Mouse (Mus musculus): ENCODE measurements at regions not wholly inside any gene's neighbourhood (a gene's known extent, or its start where the extent isn't known, plus 50 kb on each side); places are given as distances from the start of the nearest gene placed in this dataset.

DNA sequence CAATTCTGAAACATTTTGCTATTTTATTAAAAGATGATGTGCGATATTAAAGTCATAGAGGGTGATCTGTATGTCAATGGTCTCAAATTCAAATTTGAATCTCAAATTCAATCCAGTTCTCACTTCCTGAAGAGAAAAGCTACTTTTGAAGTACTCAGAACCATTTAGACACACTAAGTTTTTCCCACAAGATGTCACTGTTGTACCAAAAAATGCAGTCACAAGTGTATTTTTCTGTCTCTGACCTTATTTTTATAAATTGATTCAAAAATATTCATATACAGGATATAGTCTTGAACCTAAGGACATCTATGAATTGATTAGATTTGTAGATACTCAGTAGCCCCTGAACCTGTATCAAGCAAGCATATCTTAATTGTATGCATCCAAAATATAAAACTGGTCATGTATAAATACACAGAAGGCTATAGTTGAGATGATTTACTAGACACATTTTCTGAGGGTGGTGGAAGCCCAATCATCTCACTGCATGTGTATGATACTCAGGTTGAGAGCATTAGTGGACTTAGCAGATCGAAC is 137.8 kb upstream of the Arhgap42 start:
- Histone ChIP-seq H3K27me3 (ENCODE audit: control insufficient read depth in 1 of 2, insufficient read depth in 2 of 2, low read length in 2 of 2) (no peaks in the 10 kb centered on the region), H3K4me1 (ENCODE audit: control insufficient read depth in 1 of 2, insufficient read depth in 2 of 2, low read length in 2 of 2) (no peaks in the 10 kb centered on the region), H3K79me2 (ENCODE audit: control insufficient read depth, insufficient read depth, low read length, poor library complexity) (no peaks in the 10 kb centered on the region), H3K9ac (ENCODE audit: control insufficient read depth, low read depth, low read length, poor library complexity, severe bottlenecking) (no peak overlapping the region), H3K27ac (ENCODE audit: control insufficient read depth, low read depth, low read length) (no peak overlapping the region), H3K36me3 (ENCODE audit: control insufficient read depth in 1 of 2, insufficient read depth in 2 of 2, low read length in 2 of 2) (no peaks in the 10 kb centered on the region), H3K4me3 (ENCODE audit: control insufficient read depth in 1 of 2, insufficient read depth in 1 of 2, low read depth in 2 of 2, low read length in 2 of 2) (no peak overlapping the region), H3K9me3 (replicated peaks; ENCODE audit: insufficient read depth, low read length) (no peaks in the 10 kb centered on the region; the same call in 1 of the 2 replicates)
- TF ChIP-seq MEF2A (IDR thresholded peaks at IDR 0.05; ENCODE audit: extremely low read depth, insufficient replicate concordance, low read depth, low read length, poor library complexity, severe bottlenecking) = no peak
- TF ChIP-seq CTCF (IDR thresholded peaks at IDR 0.05 in 2 of 3, conservative IDR thresholded peaks at IDR 0.05 in 1 of 3; ENCODE audit: control insufficient read depth in 1 of 3, insufficient read depth in 1 of 3, low read depth in 2 of 3, low read length in 3 of 3, poor library complexity in 1 of 3, severe bottlenecking in 1 of 3) = peak in 1 of 3 experiments; percentile 28; a peak in 1 of 6 replicates
- peak; percentile 54 for TF ChIP-seq RAD21 (IDR thresholded peaks at IDR 0.05; ENCODE audit: low read depth, low read length)
- no peak for DNase-seq (ENCODE audit: low read depth, low spot score)

DNA sequence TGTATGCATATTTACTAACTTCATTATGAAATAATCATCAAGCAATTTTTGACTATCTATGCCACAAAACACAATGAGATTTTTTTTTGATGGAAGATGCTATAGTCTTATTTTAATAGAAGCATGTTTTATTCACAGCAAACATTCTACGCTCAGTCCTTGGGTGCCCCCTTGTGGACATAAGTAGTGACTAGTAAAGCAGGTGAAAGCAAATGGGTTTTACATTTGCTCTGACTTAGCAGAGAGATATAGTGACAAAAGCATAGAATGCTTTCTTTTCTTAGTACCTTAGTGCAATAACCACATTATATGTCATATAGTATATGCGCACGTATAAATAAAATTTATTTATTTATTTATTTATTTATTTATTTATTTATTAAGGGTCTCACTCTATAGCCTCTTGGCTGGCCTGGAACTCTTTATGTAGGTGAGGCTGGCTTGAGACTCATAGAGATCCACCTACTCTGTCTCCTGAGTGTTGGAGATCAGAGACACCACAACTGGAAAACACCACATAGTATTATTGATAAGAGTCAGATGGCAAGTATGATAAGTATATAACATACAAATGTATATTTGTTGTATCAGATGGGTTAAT is 136.5 kb upstream of the Arhgap42 start:
- H3K4me3 ChIP-seq (ENCODE audit: control insufficient read depth in 1 of 2, insufficient read depth in 1 of 2, low read depth in 2 of 2, low read length in 2 of 2) = no peak overlapping the region
- H3K4me1 ChIP-seq (ENCODE audit: control insufficient read depth in 1 of 2, insufficient read depth in 2 of 2, low read length in 2 of 2) = no peaks in the 10 kb centered on the region
- H3K36me3 ChIP-seq (ENCODE audit: control insufficient read depth in 1 of 2, insufficient read depth in 2 of 2, low read length in 2 of 2) = no peaks in the 10 kb centered on the region
- H3K79me2 ChIP-seq (ENCODE audit: control insufficient read depth, insufficient read depth, low read length, poor library complexity) = no peaks in the 10 kb centered on the region
- no peak overlapping the region for H3K27ac ChIP-seq (ENCODE audit: control insufficient read depth, low read depth, low read length)
- no peaks in the 10 kb centered on the region for H3K27me3 ChIP-seq (ENCODE audit: control insufficient read depth in 1 of 2, insufficient read depth in 2 of 2, low read length in 2 of 2)
- H3K9ac ChIP-seq (ENCODE audit: control insufficient read depth, low read depth, low read length, poor library complexity, severe bottlenecking) = no peak overlapping the region
- DNase-seq (ENCODE audit: low read depth, low spot score) = peak; percentile 78
- TF ChIP-seq MYB (IDR thresholded peaks at IDR 0.05; ENCODE audit: low read depth, low read length) = no peak
- peak; percentile 47 to 87 (median 50) for TF ChIP-seq CTCF (IDR thresholded peaks at IDR 0.05 in 2 of 3, conservative IDR thresholded peaks at IDR 0.05 in 1 of 3; ENCODE audit: control insufficient read depth in 1 of 3, insufficient read depth in 1 of 3, low read depth in 2 of 3, low read length in 3 of 3, poor library complexity in 1 of 3, severe bottlenecking in 1 of 3)
- no peak for TF ChIP-seq SIN3A (IDR thresholded peaks at IDR 0.05; ENCODE audit: low read length)
- no peak for TF ChIP-seq USF2 (IDR thresholded peaks at IDR 0.05; ENCODE audit: borderline replicate concordance in 1 of 2, insufficient read depth in 1 of 2, low read depth in 1 of 2, low read length in 2 of 2)
- TF ChIP-seq POLR2AphosphoS5 (IDR thresholded peaks at IDR 0.05; ENCODE audit: borderline replicate concordance, low read depth, low read length) = no peak
- no peak for TF ChIP-seq POLR2AphosphoS2 (IDR thresholded peaks at IDR 0.05; ENCODE audit: low read length)
- TF ChIP-seq NELFE (IDR thresholded peaks at IDR 0.05; ENCODE audit: low read depth, low read length) = no peak
- TF ChIP-seq RAD21 (IDR thresholded peaks at IDR 0.05; ENCODE audit: low read depth, low read length) = peak; percentile 92
- TF ChIP-seq ZMIZ1 (IDR thresholded peaks at IDR 0.05; ENCODE audit: low read depth, low read length) = no peak
- TF ChIP-seq EP300 (IDR thresholded peaks at IDR 0.05; ENCODE audit: low read depth in 1 of 2, low read length in 2 of 2) = no peak
- TF ChIP-seq KAT2A (conservative IDR thresholded peaks at IDR 0.05; ENCODE audit: low read depth, low read length) = no peak
- TF ChIP-seq POLR2A (IDR thresholded peaks at IDR 0.05; ENCODE audit: control insufficient read depth in 1 of 2, insufficient read depth in 1 of 2, low read depth in 1 of 2, low read length in 2 of 2, poor library complexity in 1 of 2) = no peak
- TF ChIP-seq CHD2 (IDR thresholded peaks at IDR 0.05; ENCODE audit: low read length) = no peak
- no peak for TF ChIP-seq MEF2A (IDR thresholded peaks at IDR 0.05; ENCODE audit: extremely low read depth, insufficient replicate concordance, low read depth, low read length, poor library complexity, severe bottlenecking)
- no peak for TF ChIP-seq NRF1 (IDR thresholded peaks at IDR 0.05; ENCODE audit: insufficient read depth, low read depth, low read length, poor library complexity, severe bottlenecking)
- TF ChIP-seq TAL1 (IDR thresholded peaks at IDR 0.05; ENCODE audit: low read length) = no peak
- TF ChIP-seq BHLHE40 (IDR thresholded peaks at IDR 0.05; ENCODE audit: borderline replicate concordance, low read depth, low read length) = no peak
- no peak for TF ChIP-seq RCOR1 (IDR thresholded peaks at IDR 0.05; ENCODE audit: low read depth, low read length)
- no peak for TF ChIP-seq MAFK (IDR thresholded peaks at IDR 0.05; ENCODE audit: borderline replicate concordance, low read depth, low read length)
- TF ChIP-seq SMC3 (IDR thresholded peaks at IDR 0.05; ENCODE audit: low read depth, low read length) = peak; percentile 88
- TF ChIP-seq E2F4 (IDR thresholded peaks at IDR 0.05; ENCODE audit: borderline replicate concordance, low read depth, low read length) = no peak
- no peak for TF ChIP-seq TBP (IDR thresholded peaks at IDR 0.05; ENCODE audit: low read depth, low read length)
- TF ChIP-seq ZNF384 (IDR thresholded peaks at IDR 0.05; ENCODE audit: low read depth, low read length) = no peak
- 0 out of 2 replicates have a peak, but pooled peaks have one; percentile 3 for TF ChIP-seq GATA1 (IDR thresholded peaks at IDR 0.05; ENCODE audit: low read depth, low read length)
- TF ChIP-seq ZC3H11A (IDR thresholded peaks at IDR 0.05; ENCODE audit: low read depth, low read length) = peak; percentile 80
- H3K9me3 ChIP-seq (replicated peaks; ENCODE audit: insufficient read depth, low read length) = no peaks in the 10 kb centered on the region; the same call in 1 of the 2 replicates
